Mouse (Mus musculus) forebrain, postnatal 0 days (tissue): ENCODE results near the gene H2al1h. TPM values are rescaled to one million over a fixed set of nuclear protein-coding genes. Genes with fewer than 3 reads are reported as not detected.
"Not testable (repeated sequence)": the region's sequence is repeated elsewhere in the genome, so short reads cannot be mapped to it uniquely, and the experiment has no call there.

Source experiments
- ATAC-seq: fragments of 200-750 bp; cut with Nextera tagmentation; 2 replicates; pipeline ENCODE4 v1.8.0; 2017; ENCODE audit warnings: mild to moderate bottlenecking, moderate library complexity
- DNase-seq: peaks from one replicate; pipeline ENCODE4 v3.0.0-alpha.2; 2015
- H3K27ac ChIP-seq: fragments of 300-500 bp; sonication (generic); 2 replicates; pipeline ENCODE4 v1.5.1; 2014; ENCODE audit warnings: low read depth, mild to moderate bottlenecking, antibody characterized with exemption, low read length, moderate library complexity, mixed read lengths
- H3K27me3 ChIP-seq: fragments of 300-500 bp; sonication (generic); 2 replicates; pipeline ENCODE4 v1.6.1; 2014; ENCODE audit warnings: mild to moderate bottlenecking, low read length, mixed read lengths; ENCODE audit not compliant: insufficient read depth
- H3K36me3 ChIP-seq: fragments of 300-500 bp; sonication (generic); 2 replicates; pipeline ENCODE4 v1.6.1; 2014; ENCODE audit warnings: mild to moderate bottlenecking, moderate library complexity; ENCODE audit not compliant: insufficient read depth
- H3K4me1 ChIP-seq: fragments of 300-500 bp; sonication (generic); 2 replicates; pipeline ENCODE4 v1.6.1; 2014; ENCODE audit warnings: antibody characterized with exemption; ENCODE audit not compliant: insufficient read depth
- H3K4me2 ChIP-seq: fragments of 300-500 bp; sonication (generic); 2 replicates; pipeline ENCODE4 v1.6.1; 2014; ENCODE audit warnings: low read depth, mild to moderate bottlenecking, moderate library complexity
- H3K4me3 ChIP-seq: fragments of 300-500 bp; sonication (generic); 2 replicates; pipeline ENCODE4 v1.5.1; 2014; ENCODE audit warnings: low read depth, low read length, mixed read lengths
- H3K9ac ChIP-seq: fragments of 300-500 bp; sonication (generic); 2 replicates; pipeline ENCODE4 v1.6.1; 2014; ENCODE audit warnings: mild to moderate bottlenecking
- H3K9me3 ChIP-seq: fragments of 300-500 bp; sonication (generic); 2 replicates; pipeline ENCODE4 v1.6.1; 2016; ENCODE audit warnings: low read length
- CTCF ChIP-seq: sonication (generic); IDR thresholded peaks from 2 replicates; pipeline ENCODE4 v1.5.1; 2016; ENCODE audit warnings: antibody characterized with exemption, control low read depth, low read depth
- WGBS: fragments of 180-500 bp; shearing (Covaris S2); extraction: QIAGEN DNeasy Blood & Tissue Kit; methylation state at CpG from one replicate; pipeline ENCODE4 v1.1.7; 2014; 5-methylcytosine and 5-hydroxymethylcytosine counted together
- polyA plus RNA-seq: library from polyadenylated mRNA; unstranded; fragments of >200 nt; fragmentation: Nextera tagmentation; extraction: Ambion mirVana; gene quantifications from 2 replicates; pipeline ENCODE4 v1.2.1, GENCODE M21; 2015
- total RNA-seq: library from RNA; depleted of rRNA; stranded (reverse); fragments of >200 nt; gene quantifications from 2 replicates; pipeline ENCODE4 v1.2.3, GENCODE M21; 2014

Gene H2al1h
- total and polyA plus RNA-seq, 2 experiments from 2014 or later = not detected

DNA sequence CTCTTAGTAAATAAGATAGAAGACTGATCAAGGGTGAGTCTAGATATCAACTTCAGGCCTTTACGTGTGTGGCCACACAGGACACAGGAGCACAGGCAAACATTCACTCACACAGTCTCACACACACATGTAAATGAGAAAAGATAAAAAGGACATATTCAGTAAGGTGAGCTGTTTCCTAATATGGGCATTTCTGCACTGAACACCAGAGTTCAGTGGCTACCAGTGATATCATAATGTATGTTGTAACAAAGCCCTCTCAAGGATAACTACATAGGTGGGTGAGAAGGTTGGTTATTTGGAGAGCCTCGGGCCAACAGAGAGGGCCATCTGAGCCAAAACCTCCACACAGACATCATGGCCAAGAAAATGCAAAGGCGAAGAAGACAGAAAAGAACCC lies 9.7 kb upstream of the H2al1h start, which contains the start of gene H2al1e:
Gene H2al1e, plus strand, starts transcription at position 301 of the 400 bp plus-strand sequence.
- H3K36me3 ChIP-seq, H3K27me3 ChIP-seq, DNase-seq, H3K4me3 ChIP-seq, H3K9me3 ChIP-seq, H3K27ac ChIP-seq, H3K4me1 ChIP-seq, H3K4me2 ChIP-seq, H3K9ac ChIP-seq, ATAC-seq: not testable (repeated sequence)
- WGBS = no CpG with 5 or more reads among the region's 3 CpGs

GRCm38 (mm10) chrX:11314858-11315257 lies 6.4 kb upstream of the H2al1h start, which contains the start of gene H2al1f:
Gene H2al1f (plus strand): TSS chrX:11315158.
- not testable (repeated sequence) for DNase-seq

DNA sequence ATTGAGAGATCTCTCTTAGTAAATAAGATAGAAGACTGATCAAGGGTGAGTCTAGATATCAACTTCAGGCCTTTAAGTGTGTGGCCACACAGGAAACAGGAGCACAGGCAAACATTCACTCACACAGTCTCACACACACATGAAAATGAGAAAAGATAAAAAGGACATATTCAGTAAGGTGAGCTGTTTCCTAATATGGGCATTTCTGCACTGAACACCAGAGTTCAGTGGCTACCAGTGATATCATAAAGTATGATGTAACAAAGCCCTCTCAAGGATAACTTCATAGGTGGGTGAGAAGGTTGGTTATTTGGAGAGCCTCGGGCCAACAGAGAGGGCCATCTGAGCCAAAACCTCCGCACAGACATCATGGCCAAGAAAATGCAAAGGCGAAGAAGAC lies 3.3 kb upstream of the H2al1h start, which contains the start of gene H2al1g:
Gene H2al1g, plus strand, starts transcription at position 301 of the 400 bp plus-strand sequence.
- no CpG with 5 or more reads among the region's 3 CpGs for WGBS
- not testable (repeated sequence) for H3K27me3 ChIP-seq, H3K36me3 ChIP-seq, DNase-seq, H3K4me3 ChIP-seq, H3K27ac ChIP-seq, ATAC-seq, H3K9ac ChIP-seq, H3K4me2 ChIP-seq, H3K9me3 ChIP-seq, H3K4me1 ChIP-seq

More at GRCm38 (mm10) chrX:11314858-11315257, 6.4 kb upstream of the H2al1h start, which contains the start of gene H2al1f:
- H3K27ac ChIP-seq, ATAC-seq, H3K4me3 ChIP-seq, H3K4me1 ChIP-seq, H3K9ac ChIP-seq, H3K4me2 ChIP-seq, H3K27me3 ChIP-seq, H3K36me3 ChIP-seq, H3K9me3 ChIP-seq: not testable (repeated sequence)
- WGBS = no CpG with 5 or more reads among the region's 6 CpGs

DNA sequence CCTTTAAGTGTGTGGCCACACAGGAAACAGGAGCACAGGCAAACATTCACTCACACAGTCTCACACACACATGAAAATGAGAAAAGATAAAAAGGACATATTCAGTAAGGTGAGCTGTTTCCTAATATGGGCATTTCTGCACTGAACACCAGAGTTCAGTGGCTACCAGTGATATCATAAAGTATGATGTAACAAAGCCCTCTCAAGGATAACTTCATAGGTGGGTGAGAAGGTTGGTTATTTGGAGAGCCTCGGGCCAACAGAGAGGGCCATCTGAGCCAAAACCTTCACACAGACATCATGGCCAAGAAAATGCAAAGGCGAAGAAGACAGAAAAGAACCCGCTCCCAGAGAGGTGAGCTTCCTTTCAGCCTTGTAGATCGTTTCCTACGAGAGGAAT lies 3.1 kb downstream of the H2al1h start, which contains the start of gene H2al1i:
Gene H2al1i, plus strand, starts transcription at position 301 of the 400 bp plus-strand sequence.
- not testable (repeated sequence) for H3K4me3 ChIP-seq, H3K27me3 ChIP-seq, H3K36me3 ChIP-seq, H3K27ac ChIP-seq, DNase-seq, H3K9me3 ChIP-seq, H3K4me1 ChIP-seq, ATAC-seq, H3K9ac ChIP-seq, H3K4me2 ChIP-seq
- 93% methylated on average over 3 of the region's 5 CpGs for WGBS

GRCm38 (mm10) chrX:11327522-11327921 lies 6.2 kb downstream of the H2al1h start, which contains the start of gene H2al1j:
Gene H2al1j (plus strand): TSS chrX:11327822.
- not testable (repeated sequence) for H3K4me2 ChIP-seq, H3K9me3 ChIP-seq, H3K4me3 ChIP-seq, H3K27me3 ChIP-seq, DNase-seq, H3K36me3 ChIP-seq, H3K4me1 ChIP-seq, H3K9ac ChIP-seq, ATAC-seq, H3K27ac ChIP-seq
- WGBS = 90% methylated on average over 2 of the region's 2 CpGs

GRCm38 (mm10) chrX:11345762-11346161 lies 24.5 kb downstream of the H2al1h start:
- ATAC-seq (no peak), DNase-seq (no peak)
- H3K4me3 ChIP-seq = no peak overlapping the region
- no peak overlapping the region for H3K9ac ChIP-seq
- H3K4me1 ChIP-seq = no peaks in the 10 kb centered on the region
- no peaks in the 10 kb centered on the region for H3K9me3 ChIP-seq
- no peaks in the 10 kb centered on the region for H3K27me3 ChIP-seq
- 42% methylated on average over 9 of the region's 9 CpGs for WGBS
- no peaks in the 10 kb centered on the region for H3K36me3 ChIP-seq
- TF ChIP-seq CTCF = no peak
- no peak overlapping the region for H3K27ac ChIP-seq
- no peak overlapping the region for H3K4me2 ChIP-seq

DNA sequence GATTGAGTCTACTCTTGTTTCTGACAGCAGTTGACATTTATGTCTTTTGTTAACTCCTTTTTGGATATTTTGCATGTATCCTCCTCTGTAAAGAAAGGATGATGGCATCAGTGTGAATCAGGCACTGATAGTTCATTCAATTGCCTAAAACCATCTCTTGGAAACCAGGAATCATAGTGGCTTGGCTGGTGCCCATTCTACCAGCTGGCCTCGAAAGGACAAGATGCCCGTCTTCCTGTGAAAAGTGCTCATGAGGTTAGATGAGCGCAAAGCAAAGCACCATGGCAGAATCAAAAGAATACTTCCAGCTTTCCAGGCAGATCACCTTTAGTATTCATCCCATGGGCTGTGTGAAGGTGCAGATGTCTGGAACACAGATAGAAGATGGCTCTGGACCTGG lies 25.5 kb downstream of the H2al1h start:
- DNase-seq (no peak), ATAC-seq (no peak)
- no peaks in the 10 kb centered on the region for H3K9me3 ChIP-seq
- H3K27me3 ChIP-seq = no peaks in the 10 kb centered on the region
- TF ChIP-seq CTCF = no peak
- no peak overlapping the region for H3K4me3 ChIP-seq
- H3K36me3 ChIP-seq = no peaks in the 10 kb centered on the region
- no peaks in the 10 kb centered on the region for H3K4me1 ChIP-seq
- H3K9ac ChIP-seq = no peak overlapping the region
- no peak overlapping the region for H3K4me2 ChIP-seq
- no peak overlapping the region for H3K27ac ChIP-seq
- 77% methylated on average over 3 of the region's 3 CpGs for WGBS

DNA sequence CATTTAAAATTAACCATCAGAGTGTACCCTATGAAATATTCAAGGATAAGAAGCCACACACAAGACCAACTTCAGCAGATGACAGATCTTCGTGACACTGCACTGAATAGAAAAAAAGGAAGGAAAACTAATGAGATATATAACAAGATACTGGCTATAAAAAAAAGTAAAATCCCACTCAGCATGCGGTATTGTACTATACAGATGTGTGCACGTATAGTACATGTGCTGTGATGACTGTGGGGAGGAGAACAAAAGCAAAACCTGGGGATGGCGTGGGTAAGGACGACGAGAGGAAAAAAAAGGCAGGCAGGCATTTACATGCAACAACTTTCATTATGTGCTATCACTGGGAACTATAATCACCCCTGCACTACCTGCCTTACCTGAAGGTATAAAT lies 39.5 kb downstream of the H2al1h start:
- Histone ChIP-seq H3K4me2 (no peak overlapping the region), H3K27ac (no peak overlapping the region), H3K27me3 (no peaks in the 10 kb centered on the region), H3K9me3 (no peaks in the 10 kb centered on the region), H3K4me3 (no peak overlapping the region), H3K9ac (no peak overlapping the region), H3K4me1 (no peaks in the 10 kb centered on the region), H3K36me3 (no peaks in the 10 kb centered on the region)
- WGBS = 78% methylated on average over 6 of the region's 6 CpGs
- ATAC-seq (no peak), DNase-seq (no peak)
- no peak for TF ChIP-seq CTCF
